Mouse (Mus musculus): Measurements from ENCODE around the gene Raf1.
"Not testable (repeated sequence)": the region's sequence is repeated elsewhere in the genome, so short reads cannot be mapped to it uniquely, and the experiment has no call there.

Gene Raf1

GRCm38 (mm10) chr6:115681066-115681465, 4.6 kb upstream of the Raf1 start:
- DNase-seq: no peak

- DNase-seq: no peak
These were observed 1.6 kb upstream of the Raf1 start for GRCm38 (mm10) chr6:115678012-115678411.

- no peak for DNase-seq
These were observed 1.0 kb upstream of the Raf1 start for GRCm38 (mm10) chr6:115677441-115677840.

- DNase-seq: peak; percentile 82 to 84
These were observed 713 bp downstream of the Raf1 start for GRCm38 (mm10) chr6:115675508-115676336.

GRCm38 (mm10) chr6:115675166-115675507, 1.3 kb downstream of the Raf1 start:
- DNase-seq: no peak

GRCm38 (mm10) chr6:115674316-115674715, 2.1 kb downstream of the Raf1 start:
- no peak for DNase-seq

- DNase-seq: no peak
These were observed 3.7 kb downstream of the Raf1 start for GRCm38 (mm10) chr6:115672700-115673099.

GRCm38 (mm10) chr6:115666641-115667040, 9.8 kb downstream of the Raf1 start:
- peak; percentile 35 to 61 for DNase-seq

GRCm38 (mm10) chr6:115664268-115664667, 12.2 kb downstream of the Raf1 start:
- DNase-seq: no peak

- DNase-seq: no peak
These were observed 17.6 kb downstream of the Raf1 start for GRCm38 (mm10) chr6:115658802-115659201.

GRCm38 (mm10) chr6:115653939-115654338, 22.5 kb downstream of the Raf1 start:
- no peak for DNase-seq

GRCm38 (mm10) chr6:115651719-115652118, 24.7 kb downstream of the Raf1 start:
- no peak for DNase-seq

GRCm38 (mm10) chr6:115650476-115651427, 25.7 kb downstream of the Raf1 start:
- peak; percentile 22 to 26 for DNase-seq

- DNase-seq: no peak
These were observed 26.6 kb downstream of the Raf1 start for GRCm38 (mm10) chr6:115649792-115650365.

GRCm38 (mm10) chr6:115643315-115643714, 33.1 kb downstream of the Raf1 start:
- DNase-seq: no peak

- DNase-seq: not testable (repeated sequence)
These were observed 38.2 kb downstream of the Raf1 start for GRCm38 (mm10) chr6:115638188-115638587.

- no peak for DNase-seq
These were observed 42.4 kb downstream of the Raf1 start for GRCm38 (mm10) chr6:115634015-115634414.

- DNase-seq: no peak
These were observed 45.2 kb downstream of the Raf1 start for GRCm38 (mm10) chr6:115631056-115631795.

GRCm38 (mm10) chr6:115626121-115626520, 50.3 kb downstream of the Raf1 start:
- no peak for DNase-seq

- no peak for DNase-seq
These were observed 55.5 kb downstream of the Raf1 start for GRCm38 (mm10) chr6:115620942-115621341.

- DNase-seq: no peak
These were observed 56.6 kb downstream of the Raf1 start for GRCm38 (mm10) chr6:115619818-115620217.

GRCm38 (mm10) chr6:115615983-115616382, 60.5 kb downstream of the Raf1 start:
- DNase-seq: no peak

GRCm38 (mm10) chr6:115613793-115614192, 62.6 kb downstream of the Raf1 start:
- DNase-seq: no peak

Data from lung, postnatal 4 days (tissue).